Mouse (Mus musculus): ENCODE measurements around the gene Arl13a.

DNA sequence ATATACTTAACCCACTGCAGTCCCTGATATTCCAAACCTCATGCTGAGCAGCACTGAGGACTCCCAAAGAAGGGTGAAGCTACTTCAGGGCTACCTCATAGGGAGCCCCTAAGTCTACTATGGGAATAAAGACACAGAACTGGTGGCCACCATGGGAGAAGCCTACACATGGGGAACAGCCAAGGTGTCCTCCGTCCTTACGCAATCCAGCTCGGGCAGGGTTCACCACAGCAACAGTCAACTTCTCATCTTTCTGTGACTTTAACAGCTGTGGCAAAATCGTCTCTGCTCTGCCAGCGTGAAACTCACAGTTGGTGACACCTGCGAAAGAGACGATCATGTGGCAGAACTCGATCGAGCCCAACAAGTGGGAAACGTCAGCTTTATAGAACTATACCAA is 51.0 kb downstream of the Arl13a start:
- no peak for TF ChIP-seq CTCF (IDR thresholded peaks at IDR 0.05)
- TF ChIP-seq EP300 (IDR thresholded peaks at IDR 0.05): no peak

All from lung, postnatal 0 days (tissue).